Comparison of ENCODE assay signal across 11 mouse cellular contexts in the genomic region with DNA sequence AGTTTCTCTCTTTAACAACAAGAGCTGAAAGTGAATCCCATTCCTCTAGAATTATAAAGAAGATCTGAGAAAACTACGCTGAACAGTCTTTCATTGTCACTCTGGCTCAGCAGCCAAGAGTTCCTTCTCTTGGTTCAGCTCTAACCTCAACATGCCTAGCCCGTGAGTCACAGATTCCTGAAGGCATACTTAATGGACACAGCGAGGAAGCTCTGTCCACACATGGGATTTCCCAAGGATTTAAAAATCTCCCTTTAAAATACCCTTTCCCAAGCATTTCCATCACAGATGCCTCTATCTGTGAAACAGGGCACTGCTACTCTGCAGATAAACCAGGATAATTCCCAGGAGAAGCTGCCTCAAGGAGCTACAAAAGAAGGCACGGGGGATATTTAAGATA. TPM values are rescaled to one million over a fixed set of nuclear protein-coding genes. Genes with fewer than 3 reads are reported as not detected.
DNase-seq lines count a peak whose midpoint lies in the region; ATAC-seq lines count a peak whose summit lies in the region.
"Had no signal": no experiment of that assay in that cellular context is flagged by ENCODE, and none has a peak within 500 bp of the region (broad histone marks: within the 10 kb centered on the region; RNA-seq: fewer than 3 reads in every experiment).

No protein-coding gene starts in this region.

- peak; percentile 22 for DNase-seq in kidney, postnatal 14 days
- no peak for DNase-seq in kidney, adult 11 months
- DNase-seq in adrenal gland, postnatal 25 days = peak; percentile 44
- peak; percentile 52 for DNase-seq in lung, postnatal 10 days
- DNase-seq in cerebellum, postnatal 25 days = no peak

- H3K9ac ChIP-seq in heart, embryonic 14.5 days (ENCODE audit: low read length) = no peak overlapping the region
- H3K9ac ChIP-seq in neural tube, embryonic 15.5 days (replicated peaks) = no peak overlapping the region
- H3K9ac ChIP-seq: neural tube, embryonic 13.5 days had no signal

- H3K4me3 ChIP-seq in heart, embryonic 14.5 days (ENCODE audit: control insufficient read depth in 1 of 2, insufficient read depth in 1 of 2, low read depth in 1 of 2, low read length in 2 of 2) = no peak overlapping the region
- H3K4me3 ChIP-seq in neural tube, embryonic 15.5 days (replicated peaks) = no peak overlapping the region
- H3K4me3 ChIP-seq: erythroblast, embryonic 14.5 days; neural tube, embryonic 13.5 days had no signal

- ATAC-seq in heart, embryonic 14.5 days (ENCODE audit: insufficient number of reproducible peaks, insufficient read depth, low FRiP score, low read depth) = no peak
- no peak for ATAC-seq in neural tube, embryonic 15.5 days (ENCODE audit: low FRiP score)
- ATAC-seq in monocyte, adult 5-6 weeks (replicated peaks; ENCODE audit: insufficient number of reproducible peaks, low FRiP score, low TSS enrichment, poor library complexity, severe bottlenecking) = no peak

- no peaks in the 10 kb centered on the region for H3K27me3 ChIP-seq in heart, embryonic 14.5 days (ENCODE audit: control insufficient read depth, insufficient read depth, low read length)
- no peaks in the 10 kb centered on the region for H3K27me3 ChIP-seq in neural tube, embryonic 15.5 days (replicated peaks)
- H3K27me3 ChIP-seq: neural tube, embryonic 13.5 days had no signal

- no peaks in the 10 kb centered on the region for H3K36me3 ChIP-seq in heart, embryonic 14.5 days (ENCODE audit: control insufficient read depth, insufficient read depth, low read length)
- H3K36me3 ChIP-seq in neural tube, embryonic 15.5 days = no peaks in the 10 kb centered on the region
- H3K36me3 ChIP-seq: neural tube, embryonic 13.5 days had no signal

- H3K4me2 ChIP-seq in heart, embryonic 14.5 days (ENCODE audit: low read length) = no peak overlapping the region
- H3K4me2 ChIP-seq in neural tube, embryonic 15.5 days = no peak overlapping the region
- H3K4me2 ChIP-seq: neural tube, embryonic 13.5 days had no signal

- peak overlapping the region; percentile 44 to 53; a peak in 2 of 4 replicates for H3K27ac ChIP-seq in heart, embryonic 14.5 days (replicated peaks in 1 of 2; ENCODE audit: control insufficient read depth in 1 of 2, insufficient read depth in 1 of 2, low read depth in 2 of 2, low read length in 2 of 2)
- no peak overlapping the region for H3K27ac ChIP-seq in neural tube, embryonic 15.5 days (replicated peaks)
- H3K27ac ChIP-seq: neural tube, embryonic 13.5 days had no signal

- peaks cover 0 to 8% of the 10 kb centered on the region in 2 experiments; a peak in 3 of 4 replicates for H3K4me1 ChIP-seq in heart, embryonic 14.5 days (ENCODE audit: control insufficient read depth in 2 of 2, insufficient read depth in 2 of 2, low read length in 2 of 2)
- H3K4me1 ChIP-seq in neural tube, embryonic 15.5 days = no peaks in the 10 kb centered on the region
- H3K4me1 ChIP-seq: neural tube, embryonic 13.5 days had no signal

- H3K9me3 ChIP-seq in heart, embryonic 14.5 days (ENCODE audit: control insufficient read depth, low read length) = no peaks in the 10 kb centered on the region
- H3K9me3 ChIP-seq in neural tube, embryonic 15.5 days (replicated peaks) = no peaks in the 10 kb centered on the region
- H3K9me3 ChIP-seq: neural tube, embryonic 13.5 days had no signal

- 19% methylated on average over 4 of the region's 4 CpGs for WGBS in heart, embryonic 14.5 days
- 80% methylated on average over 4 of the region's 4 CpGs for WGBS in neural tube, embryonic 15.5 days

RNA-seq across cellular contexts. Expression of gene Cxcl1, which starts 15.0 kb away (rescaled TPM):
- total RNA-seq in adrenal gland, postnatal 25 days (2021) = 0.73 and 1.00 TPM in 2 replicates
- polyA plus RNA-seq in heart, embryonic 14.5 days (2014; fragmentation: Nextera tagmentation; extraction: Ambion mirVana) = 0.42 and 0.66 TPM in 2 replicates
- polyA plus RNA-seq in neural tube, embryonic 15.5 days (2015; fragmentation: Nextera tagmentation; extraction: Ambion mirVana) = 0.27 and 0.63 TPM in 2 replicates
- 1.4 TPM in 1 of 3 replicates, not detected in the others for total RNA-seq in monocyte, adult 5-6 weeks (2017)
- polyA plus RNA-seq: erythroblast, embryonic 14.5 days; neural tube, embryonic 13.5 days had no signal

RNA-seq across cellular contexts. Expression of gene Cxcl2, which starts 27.6 kb away (rescaled TPM):
- total RNA-seq in adrenal gland, postnatal 25 days (2021) = 1.1 TPM in 1 of 2 replicates, not detected in the other
- 0.20 TPM in 1 of 2 replicates, not detected in the other for polyA plus RNA-seq in heart, embryonic 14.5 days (2014; fragmentation: Nextera tagmentation; extraction: Ambion mirVana)
- not detected in 2 replicates for polyA plus RNA-seq in neural tube, embryonic 15.5 days (2015; fragmentation: Nextera tagmentation; extraction: Ambion mirVana)
- 33.2 to 79.5 TPM (median 56.2 TPM) in 3 replicates for total RNA-seq in monocyte, adult 5-6 weeks (2017)
- polyA plus RNA-seq: liver, embryonic 16.5 days; neural tube, embryonic 13.5 days had no signal

RNA-seq across cellular contexts. Expression of gene Mthfd2l, which starts 54.9 kb away (rescaled TPM):
- 12.4 and 18.7 TPM in 2 replicates for total RNA-seq in adrenal gland, postnatal 25 days (2021)
- 34.6 and 35.5 TPM in 2 replicates for polyA plus RNA-seq in heart, embryonic 14.5 days (2014; fragmentation: Nextera tagmentation; extraction: Ambion mirVana)
- polyA plus RNA-seq in neural tube, embryonic 15.5 days (2015; fragmentation: Nextera tagmentation; extraction: Ambion mirVana) = 76.4 and 86.6 TPM in 2 replicates
- 7.7 to 11.1 TPM (median 9.7 TPM) in 3 replicates for total RNA-seq in monocyte, adult 5-6 weeks (2017)

Comparison
In these comparisons a context has a peak if more than half of its experiments do, and no peak if none do; other contexts are left out.
1. DNase-seq: peak in kidney, postnatal 14 days (single experiment), adrenal gland, postnatal 25 days (single experiment) and lung, postnatal 10 days (single experiment); none in kidney, adult 11 months (single experiment) and cerebellum, postnatal 25 days (0 of 2).
2. RNA of gene Cxcl2, which starts 27.6 kb away (total RNA-seq): 33.2 to 79.5 TPM in monocyte, adult 5-6 weeks; 1.1 TPM in adrenal gland, postnatal 25 days; every median in the first group is over 10 times any median in the second.